Mouse (Mus musculus): Measurements from ENCODE around the gene Olfm2.

GRCm38 (mm10) chr9:20781286-20781685, 35.1 kb upstream of the Olfm2 start:
- TF ChIP-seq CTCF (IDR thresholded peaks at IDR 0.05; ENCODE audit: extremely low read depth, insufficient read depth, insufficient read length, insufficient replicate concordance) (no peak), POLR2A (IDR thresholded peaks at IDR 0.05; ENCODE audit: low read depth, low read length) (no peak)

All from spleen, adult 2 months (tissue).